Mouse (Mus musculus): ENCODE data around the gene Zfp953. TPM values are rescaled to one million over a fixed set of nuclear protein-coding genes. Genes with fewer than 3 reads are reported as not detected.

Gene Zfp953
- polyA plus RNA-seq, 1 experiment, result 0.11 TPM

DNA sequence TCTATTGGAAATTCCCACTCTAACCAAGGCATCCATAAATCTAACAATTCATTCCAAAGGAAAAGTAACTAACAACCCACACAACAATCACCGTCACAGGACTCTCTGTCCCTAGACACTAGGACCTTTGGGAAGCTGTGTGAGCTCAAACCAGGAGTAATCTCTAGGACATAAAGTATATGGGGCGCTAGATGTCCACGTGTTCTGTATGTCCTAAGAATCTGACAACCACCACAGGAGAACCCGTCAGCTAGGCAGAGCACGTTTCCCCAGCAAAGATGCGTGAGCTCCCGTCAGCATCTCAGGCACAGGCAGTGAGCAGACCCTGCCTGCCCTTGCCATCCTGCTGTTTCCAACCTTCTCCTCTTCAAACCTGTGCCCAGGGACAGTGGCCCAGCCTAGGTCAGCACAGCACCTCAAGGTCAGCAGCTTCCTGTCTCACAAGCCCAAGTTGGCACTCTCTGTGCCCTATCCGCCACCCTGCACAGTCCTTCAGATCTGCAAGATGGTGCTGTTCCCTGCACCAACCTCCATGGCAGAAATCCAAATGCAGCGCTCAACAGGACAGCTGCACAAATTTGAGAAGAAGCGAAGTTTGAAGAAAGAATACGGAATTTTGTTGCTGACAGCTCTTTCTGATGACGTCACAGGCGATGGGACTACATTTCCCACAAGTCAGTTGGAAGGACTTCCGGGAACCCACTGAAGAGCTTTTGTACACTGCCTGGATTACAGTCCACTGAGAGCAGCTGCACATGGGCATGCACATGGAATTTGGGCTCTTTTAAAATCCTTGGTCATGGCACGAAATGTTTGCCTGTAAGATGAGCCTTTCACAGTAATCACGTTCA is 54.4 kb downstream of the Zfp953 start, which contains the start of gene Zfp457:
TSS of gene Zfp457 (minus strand) at position 664 of the 851 bp plus-strand sequence.
- Histone ChIP-seq H3K4me1 (peaks cover 15% of the 10 kb centered on the region), H3K9me3 (no peaks in the 10 kb centered on the region), H3K36me3 (replicated peaks; ENCODE audit: low read length) (no peaks in the 10 kb centered on the region), H3K27me3 (replicated peaks) (no peaks in the 10 kb centered on the region), H3K4me3 (replicated peaks) (peak within 1 kb of the TSS; percentile 92)
- no peak for TF ChIP-seq GATA1 (IDR thresholded peaks at IDR 0.05; ENCODE audit: borderline replicate concordance, low read length)
- no peak for TF ChIP-seq FLI1 (IDR thresholded peaks at IDR 0.05; ENCODE audit: low read length)

Other genes with a start within 250 kb of the Zfp953 start
- not detected in 2 replicates for gene Rslcan18, start 244.3 kb downstream of the Zfp953 start, polyA plus RNA-seq (2012; ENCODE audit: insufficient read depth, low replicate concordance)
- gene Zfp759, start 238.9 kb downstream of the Zfp953 start, polyA plus RNA-seq (2012; ENCODE audit: insufficient read depth, low replicate concordance), result 0.04 TPM in 1 of 2 replicates, not detected in the other
- 0.13 TPM in 1 of 2 replicates, not detected in the other for gene Rsl1, start 187.4 kb downstream of the Zfp953 start, polyA plus RNA-seq (2012; ENCODE audit: insufficient read depth, low replicate concordance)
- 0.04 TPM in 1 of 2 replicates, not detected in the other for gene Zfp455, start 166.1 kb downstream of the Zfp953 start, polyA plus RNA-seq (2012; ENCODE audit: insufficient read depth, low replicate concordance)
- gene Zfp458, start 82.1 kb downstream of the Zfp953 start, polyA plus RNA-seq (2012; ENCODE audit: insufficient read depth, low replicate concordance), result 0.06 TPM in 1 of 2 replicates, not detected in the other
- gene Zfp457, start 54.1 kb downstream of the Zfp953 start, polyA plus RNA-seq (2012; ENCODE audit: insufficient read depth, low replicate concordance), result not detected in 2 replicates
- gene Zfp595, start 28.0 kb downstream of the Zfp953 start, polyA plus RNA-seq (2012; ENCODE audit: insufficient read depth, low replicate concordance), result 0.20 TPM in 1 of 2 replicates, not detected in the other
- gene Gm28044, start 69 bp downstream of the Zfp953 start, polyA plus RNA-seq (2012; ENCODE audit: insufficient read depth, low replicate concordance), result not detected in 2 replicates
- gene Gm28041, start 15.1 kb upstream of the Zfp953 start, polyA plus RNA-seq (2012; ENCODE audit: insufficient read depth, low replicate concordance), result not detected in 2 replicates
- gene Zfp456, start 15.2 kb upstream of the Zfp953 start, polyA plus RNA-seq (2012; ENCODE audit: insufficient read depth, low replicate concordance), result not detected in 2 replicates
- gene Zfp429, start 39.2 kb upstream of the Zfp953 start, polyA plus RNA-seq (2012; ENCODE audit: insufficient read depth, low replicate concordance), result 0.08 TPM in 1 of 2 replicates, not detected in the other
- gene Zfp459, start 60.8 kb upstream of the Zfp953 start, polyA plus RNA-seq (2012; ENCODE audit: insufficient read depth, low replicate concordance), result 0.07 TPM in 1 of 2 replicates, not detected in the other
- gene Zfp874a, start 91.0 kb upstream of the Zfp953 start, polyA plus RNA-seq (2012; ENCODE audit: insufficient read depth, low replicate concordance), result 0.13 TPM in 1 of 2 replicates, not detected in the other
- not detected in 2 replicates for gene Zfp874b, start 123.7 kb upstream of the Zfp953 start, polyA plus RNA-seq (2012; ENCODE audit: insufficient read depth, low replicate concordance)
- not detected in 2 replicates for gene Zfp58, start 139.9 kb upstream of the Zfp953 start, polyA plus RNA-seq (2012; ENCODE audit: insufficient read depth, low replicate concordance)
- not detected in 2 replicates for gene Gm26965, start 165.5 kb upstream of the Zfp953 start, polyA plus RNA-seq (2012; ENCODE audit: insufficient read depth, low replicate concordance)
- 0.17 TPM in 1 of 2 replicates, not detected in the other for gene Zfp87, start 165.6 kb upstream of the Zfp953 start, polyA plus RNA-seq (2012; ENCODE audit: insufficient read depth, low replicate concordance)
- 0.09 TPM in 1 of 2 replicates, not detected in the other for gene Zfp748, start 193.2 kb upstream of the Zfp953 start, polyA plus RNA-seq (2012; ENCODE audit: insufficient read depth, low replicate concordance)
- gene Zfp729b, start 249.1 kb upstream of the Zfp953 start, polyA plus RNA-seq (2012; ENCODE audit: insufficient read depth, low replicate concordance), result 0.18 TPM in 1 of 2 replicates, not detected in the other